Mouse (Mus musculus): ENCODE results near the gene Gal3st2c. TPM values are rescaled to one million over a fixed set of nuclear protein-coding genes. Genes with fewer than 3 reads are reported as not detected.
"Not testable (repeated sequence)": the region's sequence is repeated elsewhere in the genome, so short reads cannot be mapped to it uniquely, and the experiment has no call there.

The Gal3st2c gene
- polyA plus RNA-seq, 1 experiment: not detected

DNA sequence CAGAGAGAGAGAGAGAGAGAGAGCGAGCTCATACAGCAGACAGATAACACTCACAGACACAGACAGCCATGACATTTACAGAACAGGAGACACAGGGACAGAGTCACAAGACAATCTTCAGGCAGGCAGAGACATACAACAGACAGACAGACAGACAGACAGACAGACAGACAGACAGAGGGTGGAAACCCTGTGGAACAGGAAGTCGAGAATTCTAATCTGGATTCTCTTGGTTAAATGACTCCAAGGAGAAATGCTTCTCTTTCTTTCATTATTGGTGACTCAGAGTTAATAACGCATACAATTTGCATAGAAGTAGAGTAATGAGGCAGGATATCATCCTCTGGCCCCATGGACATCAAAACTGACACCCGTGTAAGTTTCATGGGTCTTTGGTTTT, 56.2 kb downstream of the Gal3st2c start:
- DNase-seq (ENCODE audit: low spot score): no peak

DNA sequence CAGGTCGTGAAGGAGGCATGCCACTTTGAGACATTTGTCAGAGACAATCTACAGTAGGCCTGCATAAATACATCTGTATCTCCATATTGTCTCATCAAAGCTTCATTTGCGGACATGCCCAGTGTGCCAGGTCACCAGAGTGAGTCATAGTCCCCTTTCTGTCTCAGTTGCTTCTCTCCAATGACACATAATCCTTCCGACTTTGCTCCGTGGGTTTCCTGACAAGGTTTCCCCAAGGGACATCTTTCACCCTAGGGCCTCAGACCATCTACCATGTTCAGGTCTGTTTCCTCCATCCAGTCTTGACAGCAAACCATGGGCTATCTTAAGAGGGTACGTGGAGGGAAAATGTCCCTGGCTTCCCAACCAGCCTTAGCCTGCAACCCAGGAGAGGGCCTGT, 60.8 kb downstream of the Gal3st2c start:
- DNase-seq (ENCODE audit: low spot score): no peak

DNA sequence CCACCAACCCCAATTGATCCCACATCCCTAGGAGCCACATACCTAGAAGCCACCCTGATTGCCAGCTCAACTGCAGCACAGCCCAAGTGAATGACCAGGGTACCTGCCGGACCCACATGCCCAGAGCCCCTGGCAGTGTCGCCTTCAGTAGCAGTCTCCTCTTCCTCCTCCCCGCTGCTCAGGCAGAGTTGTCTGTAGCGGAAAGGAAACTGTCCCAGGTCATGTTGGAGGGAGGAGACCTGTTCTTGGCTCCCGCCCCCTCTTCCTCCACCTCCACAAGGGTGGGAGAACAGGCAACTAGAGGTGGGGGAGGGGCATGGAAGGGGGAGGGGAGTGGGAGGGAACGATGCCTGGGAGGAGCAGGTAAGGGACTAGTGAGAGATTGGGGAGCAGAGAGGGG, 62.1 kb downstream of the Gal3st2c start, which contains the start of gene Pdcd1:
Gene Pdcd1, minus strand, starts transcription at position 181 of the 400 bp plus-strand sequence.
- no peak for DNase-seq (ENCODE audit: low spot score)

DNA sequence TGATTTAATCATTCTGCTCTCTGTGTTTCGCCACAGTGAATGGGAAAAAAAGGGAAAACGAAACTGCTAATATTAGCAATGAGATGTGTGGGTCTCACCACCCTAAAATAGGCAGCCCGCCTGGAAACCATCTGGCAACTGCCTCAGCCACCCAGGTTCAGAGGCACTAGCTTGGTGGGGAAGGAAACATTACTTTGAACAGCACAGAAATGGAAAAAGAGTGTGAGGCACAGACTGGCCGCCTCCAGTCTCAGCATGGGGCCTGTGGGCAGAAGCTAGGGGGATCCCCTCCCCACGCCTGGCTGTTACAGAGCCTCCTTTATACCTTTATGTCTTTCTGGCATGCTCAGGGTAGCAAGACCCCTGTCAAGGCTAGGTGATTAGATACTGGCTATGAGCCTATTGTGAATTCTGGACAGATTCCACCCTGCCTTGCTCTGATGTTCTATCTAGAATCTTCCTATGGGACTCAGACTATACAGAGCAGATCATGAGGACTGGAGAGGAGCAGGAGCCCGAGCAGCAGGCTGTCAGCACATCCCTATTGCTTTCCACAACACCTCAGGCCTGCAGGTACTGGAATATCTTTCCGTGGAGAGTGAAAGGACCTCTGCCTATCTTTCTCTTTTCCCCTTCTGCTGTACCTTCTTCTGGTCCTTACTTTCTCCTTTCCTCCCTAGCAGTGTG, 63.4 kb downstream of the Gal3st2c start:
- no peak for DNase-seq (ENCODE audit: low spot score)

DNA sequence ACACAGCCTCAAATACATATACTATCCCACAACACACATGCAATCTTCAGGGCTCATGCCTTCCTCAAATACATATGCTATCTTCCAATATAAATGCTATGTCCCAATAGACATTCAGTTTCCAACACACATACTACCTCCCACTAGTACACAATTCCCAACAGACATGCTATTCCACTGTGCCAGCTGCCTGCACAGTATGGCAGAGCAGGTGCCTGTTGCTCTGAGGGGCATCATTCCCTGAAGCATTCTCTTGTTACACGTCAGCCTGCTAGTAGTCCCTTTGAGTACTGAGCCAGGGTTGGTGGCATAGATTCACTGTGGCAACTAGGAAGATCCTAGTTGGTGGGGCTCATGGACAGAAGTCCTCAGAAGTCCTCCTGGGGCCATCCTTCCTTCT, 64.2 kb downstream of the Gal3st2c start:
- DNase-seq (ENCODE audit: low spot score): no peak

DNA sequence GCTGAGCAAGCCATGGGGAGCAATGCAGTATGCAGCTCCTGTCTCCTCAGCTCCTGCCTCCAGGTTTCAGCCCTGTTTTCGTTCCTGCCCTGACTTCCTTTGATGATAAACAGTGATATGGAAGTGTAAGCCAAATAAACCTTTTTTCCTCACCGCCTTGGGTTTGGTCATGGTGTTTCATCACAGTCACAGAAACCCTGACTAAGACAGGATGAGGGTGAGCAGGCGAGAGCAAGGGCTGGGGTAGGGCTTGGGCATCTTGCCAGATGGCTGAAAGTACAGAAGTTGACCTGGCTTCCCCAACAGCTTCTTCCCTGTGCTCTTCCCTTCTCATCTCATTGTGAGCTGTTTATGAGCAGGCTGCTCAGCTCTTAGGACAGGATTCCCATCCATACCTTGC, 65.7 kb downstream of the Gal3st2c start:
- no peak for DNase-seq (ENCODE audit: low spot score)

DNA sequence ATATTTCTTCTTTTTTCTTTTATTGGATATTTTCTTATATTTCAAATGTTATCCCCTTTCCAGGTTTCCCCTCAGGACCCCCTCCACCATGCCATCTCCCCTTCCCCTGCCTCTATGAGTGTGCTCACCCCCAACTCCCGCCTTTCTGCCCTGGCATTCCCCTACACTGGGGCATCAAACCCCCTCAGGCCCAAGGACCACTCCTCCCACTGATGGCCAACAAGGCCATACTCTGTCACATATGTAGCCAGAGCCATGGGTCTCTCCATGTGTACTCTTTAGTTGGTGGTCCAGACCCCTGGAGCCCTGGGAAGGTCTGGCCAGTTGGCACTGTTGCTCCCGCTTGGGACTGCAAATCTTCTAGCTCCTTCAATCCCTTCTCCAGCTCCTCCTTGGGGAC, 67.1 kb downstream of the Gal3st2c start:
- DNase-seq (ENCODE audit: low spot score): no peak

DNA sequence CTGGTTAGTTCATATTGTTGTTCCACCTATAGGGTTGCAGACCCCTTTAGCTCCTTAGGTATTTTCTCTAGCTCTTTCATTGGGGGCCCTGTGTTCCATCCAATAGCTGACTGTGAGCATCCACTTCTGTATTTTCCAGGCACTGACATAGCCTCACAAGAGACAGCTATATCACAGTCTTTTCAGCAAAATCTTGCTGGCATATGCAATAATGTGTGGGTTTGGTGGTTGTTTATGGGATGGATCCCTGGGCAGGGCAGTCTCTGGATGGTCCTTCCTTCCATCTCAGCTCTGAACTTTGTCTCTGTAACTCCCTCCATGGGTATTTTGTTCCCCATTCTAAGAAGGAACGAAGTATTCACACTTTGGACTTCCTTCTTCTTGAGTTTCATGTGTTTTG, 68.0 kb downstream of the Gal3st2c start:
- DNase-seq (ENCODE audit: low spot score): not testable (repeated sequence)

Other genes with a start within 250 kb of the Gal3st2c start
- gene Atg4b, start 239.0 kb upstream of the Gal3st2c start, polyA plus RNA-seq (2012; rRNA removed): 49.8 and 52.4 TPM in 2 replicates
- gene Thap4, start 235.6 kb upstream of the Gal3st2c start, polyA plus RNA-seq (2012; rRNA removed): 39.9 and 43.8 TPM in 2 replicates
- 79.3 and 111 TPM in 2 replicates for gene Dtymk, start 188.6 kb upstream of the Gal3st2c start, polyA plus RNA-seq (2012; rRNA removed)
- gene Ing5, start 186.5 kb upstream of the Gal3st2c start, polyA plus RNA-seq (2012; rRNA removed): 12.4 and 14.2 TPM in 2 replicates
- gene D2hgdh, start 165.6 kb upstream of the Gal3st2c start, polyA plus RNA-seq (2012; rRNA removed): 20.8 and 23.3 TPM in 2 replicates
- 0.16 and 0.32 TPM in 2 replicates for gene Gal3st2, start 129.2 kb upstream of the Gal3st2c start, polyA plus RNA-seq (2012; rRNA removed)
- 0.06 TPM in 1 of 2 replicates, not detected in the other for gene Gal3st2b, start 72.2 kb upstream of the Gal3st2c start, polyA plus RNA-seq (2012; rRNA removed)
- gene Neu4, start 29.9 kb downstream of the Gal3st2c start, polyA plus RNA-seq (2012; rRNA removed): not detected in 2 replicates
- gene Pdcd1, start 62.0 kb downstream of the Gal3st2c start, polyA plus RNA-seq (2012; rRNA removed): 0.07 and 0.12 TPM in 2 replicates